Mouse (Mus musculus): ENCODE data around the gene Xlr5a.
"Not testable (repeated sequence)": the region's sequence is repeated elsewhere in the genome, so short reads cannot be mapped to it uniquely, and the experiment has no call there.

Xlr5a gene

DNA sequence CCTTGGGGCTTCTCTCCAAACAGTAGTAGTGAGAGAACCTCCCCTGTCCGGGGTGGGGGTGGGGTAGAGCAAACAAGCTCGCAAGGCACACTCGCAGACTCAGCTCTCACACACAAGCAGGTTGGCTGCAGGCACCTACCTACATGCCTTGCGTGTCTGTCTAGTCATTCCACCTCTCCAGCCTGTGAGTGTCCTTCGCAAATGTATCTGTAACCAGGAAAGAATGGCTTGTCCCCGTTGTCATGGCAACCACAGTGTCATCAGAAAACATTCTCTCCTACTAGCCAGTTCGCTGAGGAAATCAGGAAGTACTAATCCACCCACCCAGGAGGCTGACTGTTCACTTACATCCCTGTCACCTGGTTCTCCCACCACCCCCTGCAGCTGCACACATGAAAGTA lies 149.6 kb downstream of the Xlr5a start:
- DNase-seq, result not testable (repeated sequence)

DNA sequence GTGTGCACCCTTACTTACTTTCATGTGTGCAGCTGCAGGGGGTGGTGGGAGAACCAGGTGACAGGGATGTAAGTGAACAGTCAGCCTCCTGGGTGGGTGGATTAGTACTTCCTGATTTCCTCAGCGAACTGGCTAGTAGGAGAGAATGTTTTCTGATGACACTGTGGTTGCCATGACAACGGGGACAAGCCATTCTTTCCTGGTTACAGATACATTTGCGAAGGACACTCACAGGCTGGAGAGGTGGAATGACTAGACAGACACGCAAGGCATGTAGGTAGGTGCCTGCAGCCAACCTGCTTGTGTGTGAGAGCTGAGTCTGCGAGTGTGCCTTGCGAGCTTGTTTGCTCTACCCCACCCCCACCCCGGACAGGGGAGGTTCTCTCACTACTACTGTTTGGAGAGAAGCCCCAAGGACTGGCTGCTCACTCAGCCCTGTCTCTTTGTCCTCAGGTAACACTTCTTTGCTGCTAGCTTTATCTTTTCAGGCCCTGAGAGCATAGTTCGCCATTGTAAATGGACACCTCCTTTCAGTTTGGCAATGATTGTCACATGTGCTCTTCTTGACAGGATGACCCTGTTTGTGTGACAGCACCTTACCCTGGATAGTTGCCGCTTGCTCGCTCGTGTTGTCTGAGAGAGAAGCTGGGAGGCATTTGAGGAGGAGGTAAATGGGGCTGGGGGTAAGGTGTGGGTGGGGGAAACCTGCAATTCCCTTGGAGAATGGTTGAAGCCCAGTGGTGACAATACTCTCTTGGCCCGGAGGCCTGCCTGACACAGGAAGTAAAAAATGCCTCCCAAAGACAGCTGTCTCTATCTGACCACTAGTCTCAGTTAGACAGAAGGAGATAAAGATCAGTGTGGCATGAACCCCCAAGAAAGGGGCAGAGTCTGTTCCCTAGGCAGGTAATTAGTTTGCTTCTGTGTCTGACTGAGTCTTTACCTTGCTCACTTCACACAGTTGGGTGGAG lies 169.6 kb downstream of the Xlr5a start:
- DNase-seq, result not testable (repeated sequence)

DNA sequence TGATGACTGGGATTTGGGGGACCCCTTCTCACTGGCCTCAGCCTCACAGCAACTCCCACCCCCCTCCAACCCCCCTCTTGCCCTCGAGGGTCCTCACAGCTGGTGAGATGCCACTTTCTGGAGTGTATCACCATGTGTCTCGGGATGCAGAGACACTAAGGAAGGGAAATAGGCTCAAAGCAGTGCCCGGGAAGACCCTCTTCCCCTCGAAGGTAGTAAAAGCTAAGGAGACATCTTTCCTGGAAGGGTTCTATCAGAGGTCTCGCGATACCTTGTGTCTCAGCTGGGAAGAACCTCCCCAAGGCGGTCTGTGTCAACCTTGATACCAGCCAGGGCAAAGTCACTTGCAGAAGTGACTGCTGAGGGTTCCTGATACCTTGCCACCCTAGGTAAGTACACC lies 176.0 kb downstream of the Xlr5a start, which contains the start of gene Gm14685:
Gm14685 (plus strand) TSS at position 301 of the 400 bp plus-strand sequence.
- DNase-seq, result not testable (repeated sequence)

DNA sequence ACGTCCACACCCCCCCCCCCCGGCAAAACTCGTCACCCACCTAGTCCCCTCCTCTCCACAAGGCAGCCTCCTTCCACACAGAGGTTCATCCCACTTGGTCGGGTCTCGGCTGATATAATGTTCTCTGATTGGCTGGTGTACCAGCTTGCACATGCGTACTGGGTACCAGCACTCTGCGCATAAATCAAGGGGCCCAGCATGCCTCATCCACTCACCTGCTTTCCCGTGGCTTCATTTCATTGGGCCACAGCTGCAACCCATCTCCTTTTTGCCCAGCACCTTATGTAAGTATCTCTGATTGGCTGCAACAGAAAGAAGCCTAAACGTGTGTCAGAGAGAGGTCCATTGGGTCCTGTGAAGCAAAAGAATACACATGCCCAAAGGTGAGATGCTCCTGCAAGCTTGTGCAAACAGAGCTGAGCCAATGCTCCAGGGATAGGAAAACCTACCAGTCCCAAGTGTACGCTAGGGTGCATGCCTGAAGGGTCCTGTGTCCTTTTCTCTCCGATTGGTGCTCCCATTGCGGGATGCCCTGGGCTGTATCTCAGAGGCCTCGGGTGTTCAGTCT lies 195.8 kb downstream of the Xlr5a start, which contains the start of gene Xlr3a:
Xlr3a (minus strand) TSS at position 155 of the 568 bp plus-strand sequence.
- DNase-seq, result peak; percentile 1

DNA sequence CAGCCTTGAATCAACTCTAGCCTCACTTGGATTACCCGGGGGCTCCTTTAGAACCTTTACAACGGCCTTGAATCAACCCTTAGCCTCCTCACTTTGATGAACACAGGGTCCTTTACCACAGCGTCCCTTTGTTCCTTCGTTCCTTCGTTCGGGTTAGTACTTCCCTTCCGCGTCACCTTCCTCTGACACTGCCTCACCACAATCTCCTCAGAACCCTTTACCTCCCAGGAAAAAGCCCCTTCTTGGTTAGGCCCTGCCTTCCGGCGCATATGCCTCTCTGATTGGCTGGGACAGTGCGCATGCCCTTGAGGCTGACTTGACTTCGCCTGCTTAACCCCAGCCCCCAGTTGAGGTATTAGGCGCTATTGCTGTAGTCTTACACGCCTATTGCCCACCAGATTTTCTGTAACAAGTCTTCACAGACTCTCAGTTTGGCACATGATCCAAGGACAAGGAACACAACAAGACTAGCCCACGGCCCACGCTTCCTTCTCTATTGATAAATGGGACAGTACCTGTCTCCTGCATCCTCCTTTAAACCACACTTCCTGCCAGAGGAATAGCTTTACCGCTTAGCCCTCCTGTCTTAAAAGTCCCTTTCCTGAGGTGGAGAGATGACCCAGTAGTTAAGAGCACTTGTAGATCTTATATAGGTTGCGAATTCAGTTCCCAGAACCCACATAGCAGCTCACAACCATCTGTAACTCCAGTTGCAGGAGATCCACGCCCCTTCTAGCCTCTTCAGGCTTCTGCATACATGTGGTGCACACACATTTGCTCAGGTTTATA lies 210.3 kb downstream of the Xlr5a start, which contains the start of gene Xlr4a:
Xlr4a (minus strand) TSS at position 212 of the 789 bp plus-strand sequence.
- not testable (repeated sequence) for DNase-seq

DNA sequence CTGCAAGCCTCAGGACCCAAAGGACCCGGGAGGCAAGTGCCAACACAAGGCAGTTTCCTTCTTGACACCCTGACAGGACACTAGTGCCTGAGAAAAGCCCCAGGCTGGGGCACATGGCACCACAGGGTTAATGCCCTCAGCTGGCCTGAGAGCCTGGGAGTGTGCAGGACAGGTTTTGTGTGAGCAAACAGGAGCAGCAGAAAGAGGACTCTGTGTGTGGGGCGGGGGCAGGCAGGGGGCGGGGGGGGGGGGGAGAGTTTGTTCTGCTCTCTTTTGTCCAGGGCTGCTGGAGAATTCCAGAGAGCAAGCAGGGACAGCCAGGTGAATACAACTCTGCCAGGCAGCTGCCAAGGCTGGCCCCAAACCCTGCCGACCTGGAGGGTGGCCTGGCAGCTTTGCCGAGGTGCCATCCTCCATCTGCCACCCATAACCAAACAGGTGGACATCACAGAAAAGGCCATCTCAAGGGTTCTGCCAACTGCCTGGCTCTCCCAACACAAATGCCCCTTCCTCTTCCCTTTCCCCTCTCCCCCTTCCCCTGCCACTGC lies 225.9 kb downstream of the Xlr5a start:
- not testable (repeated sequence) for DNase-seq

DNA sequence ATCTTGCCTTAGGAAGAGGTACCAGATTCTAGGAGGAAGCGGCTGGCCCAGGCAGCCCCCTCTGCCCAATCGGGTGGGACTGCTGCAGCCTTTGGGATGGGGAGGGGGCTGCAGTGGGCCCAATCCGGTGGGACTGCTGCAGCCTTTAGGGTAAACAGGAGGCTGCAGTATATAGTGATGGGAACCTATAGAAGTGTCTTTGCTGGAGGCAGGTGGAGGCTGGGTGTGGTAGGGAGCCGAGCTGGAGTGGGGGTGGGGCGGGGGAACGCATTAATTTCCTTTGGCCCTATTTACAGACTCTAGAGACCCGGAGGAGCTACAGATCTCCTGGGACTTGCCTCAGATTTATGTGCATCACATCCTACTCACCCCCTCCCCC lies 228.4 kb downstream of the Xlr5a start, which contains the start of gene Pnma3:
Pnma3 (plus strand) TSS at position 373 of the 379 bp plus-strand sequence.
- DNase-seq, result no peak

DNA sequence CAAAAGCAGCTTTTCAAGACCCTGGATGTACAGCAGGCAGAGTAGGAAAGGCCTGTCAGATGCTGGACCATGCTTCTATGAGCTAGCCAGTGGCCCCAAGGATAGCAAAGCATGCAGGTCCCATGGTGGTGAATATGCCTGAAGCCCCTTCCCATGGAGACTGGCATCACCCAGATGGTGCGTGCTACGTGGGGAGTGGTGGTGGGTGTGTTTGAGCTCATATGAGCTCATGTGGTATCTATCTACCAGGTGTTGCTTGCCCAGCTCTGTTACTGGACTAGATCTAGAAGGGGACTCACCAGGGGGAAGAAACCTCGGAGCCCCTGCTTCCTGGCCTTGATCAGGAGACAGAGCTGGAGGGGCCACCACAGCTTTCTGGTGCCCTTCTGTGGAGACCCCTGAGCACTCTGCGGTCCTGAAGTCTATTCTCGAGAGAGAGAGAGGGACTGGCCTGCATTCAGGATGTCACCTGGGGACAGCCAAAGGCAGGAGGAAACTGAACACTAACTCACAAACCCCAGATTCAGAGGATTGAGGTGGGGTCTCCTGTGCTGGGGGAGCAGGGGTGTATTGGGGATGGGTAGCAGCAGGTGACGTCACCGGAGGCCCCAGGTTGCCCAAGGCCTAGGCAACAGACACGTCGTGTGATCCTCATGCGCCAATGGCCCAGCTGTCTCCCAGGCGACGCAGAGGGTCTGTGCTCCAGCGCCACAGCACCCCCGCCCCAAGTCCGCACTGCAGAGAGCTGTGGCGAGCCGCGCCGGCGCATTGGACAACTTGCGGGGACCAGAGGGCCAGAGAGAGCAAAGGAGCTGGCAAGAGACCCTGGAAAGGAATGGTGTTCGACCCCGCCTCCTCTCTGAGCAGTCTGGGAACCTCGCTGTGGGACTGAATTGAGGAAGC lies 229.0 kb downstream of the Xlr5a start:
- DNase-seq, result no peak

DNA sequence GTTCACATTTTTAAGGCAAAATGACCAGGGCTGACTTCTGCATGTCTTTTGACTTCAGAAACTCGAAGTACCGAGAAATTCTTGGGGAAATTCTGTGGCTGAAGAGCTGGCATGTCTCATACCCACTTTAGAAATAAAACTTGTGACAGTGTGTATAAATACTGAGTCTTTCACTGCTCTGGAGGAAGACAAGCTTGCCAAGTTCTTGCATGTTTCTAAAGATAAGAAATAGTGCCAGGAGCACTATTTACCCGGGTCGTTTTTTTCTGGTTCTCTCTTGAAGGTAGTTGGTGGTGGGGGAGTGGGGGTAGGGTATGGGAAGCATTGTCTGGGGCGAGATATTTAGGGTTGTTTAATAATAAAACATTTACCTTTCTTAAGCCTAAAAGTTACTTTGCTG lies 230.5 kb downstream of the Xlr5a start:
- no peak for DNase-seq

DNA sequence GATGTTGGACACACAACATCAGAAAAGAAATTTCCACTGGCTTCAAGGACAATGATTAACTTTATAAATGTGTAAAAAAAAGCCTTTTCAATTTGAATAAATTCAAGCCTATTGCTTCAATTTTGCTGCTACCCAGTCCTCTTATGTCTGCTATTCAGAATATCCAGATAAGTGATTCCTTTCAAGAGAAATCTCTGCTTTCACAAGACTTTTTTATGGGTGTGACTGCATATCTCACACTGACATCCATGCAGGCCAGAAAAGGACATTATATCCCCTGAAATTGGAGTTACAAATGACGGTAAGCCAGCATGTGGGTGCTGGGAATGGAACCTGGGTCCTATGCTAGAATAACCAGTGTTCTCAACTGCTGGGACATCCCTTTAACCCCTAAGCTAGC lies 231.2 kb downstream of the Xlr5a start:
- no peak for DNase-seq

Measured in kidney, adult 9 months (tissue).